Mouse (Mus musculus): ENCODE results near the gene Obp2a.
"Not testable (repeated sequence)": the region's sequence is repeated elsewhere in the genome, so short reads cannot be mapped to it uniquely, and the experiment has no call there.

The Obp2a gene

DNA sequence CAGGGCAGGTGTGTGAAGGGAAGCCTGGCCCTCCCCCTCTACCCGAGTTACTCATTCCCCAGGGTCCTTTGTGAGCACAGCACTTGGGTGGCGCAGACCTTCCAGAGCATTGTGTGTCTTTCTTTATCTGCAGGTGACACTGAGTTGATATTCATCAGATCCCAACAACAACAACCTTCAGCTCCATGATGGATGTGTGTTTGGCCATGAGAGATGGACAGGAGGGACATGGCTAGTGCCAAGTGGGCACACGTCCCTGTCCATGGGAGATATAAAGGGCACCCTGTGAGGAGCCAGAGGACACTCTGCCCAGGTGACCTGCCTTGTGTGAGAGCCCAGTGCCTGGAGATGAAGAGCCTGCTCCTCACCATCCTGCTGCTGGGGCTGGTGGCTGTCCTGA is at the start of gene Obp2a:
Obp2a (plus strand) TSS at position 301 of the 400 bp plus-strand sequence.
- not testable (repeated sequence) for DNase-seq

DNA sequence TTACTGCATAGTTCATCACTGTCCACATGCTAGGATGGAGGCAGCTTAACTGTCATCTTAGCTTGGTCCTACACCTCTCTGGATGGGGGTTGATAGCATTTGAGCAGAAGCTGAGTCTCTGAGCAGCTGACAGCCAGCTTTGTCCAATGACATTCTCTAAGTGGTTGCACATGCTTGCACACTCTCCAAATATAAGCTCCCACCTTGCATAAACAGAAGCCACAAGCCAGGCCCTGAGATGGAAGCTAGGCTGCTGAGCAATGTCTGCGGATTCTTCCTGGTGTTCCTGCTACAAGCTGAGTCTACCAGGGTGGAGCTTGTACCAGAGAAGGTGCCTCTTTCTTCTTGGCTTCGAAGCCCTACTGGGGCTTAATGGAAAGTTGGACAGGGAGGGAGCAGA is 46.9 kb upstream of the Obp2a start, which contains the start of gene Lcn8:
Lcn8 (plus strand) TSS at position 219 of the 400 bp plus-strand sequence.
- DNase-seq: no peak

DNA sequence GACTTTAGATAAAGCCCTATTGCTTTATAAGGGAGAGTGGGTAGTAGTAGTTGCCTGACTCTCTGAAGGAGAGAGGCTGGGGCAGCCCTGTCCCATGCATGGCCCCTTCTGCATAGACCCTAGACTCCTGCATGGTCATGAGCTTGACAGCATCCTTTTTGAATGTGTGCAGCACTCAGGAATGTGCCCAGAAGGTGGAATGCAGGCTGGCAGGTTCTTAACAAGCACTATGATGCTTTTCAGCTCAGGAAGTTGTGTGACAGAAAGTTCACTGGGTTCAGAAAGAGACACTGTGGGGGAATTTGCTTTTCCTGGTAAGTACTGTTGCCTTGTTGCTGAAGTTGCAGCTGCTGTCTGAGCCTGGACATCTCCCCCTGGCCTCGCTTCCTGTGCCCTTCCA is 45.3 kb upstream of the Obp2a start:
- DNase-seq: no peak

DNA sequence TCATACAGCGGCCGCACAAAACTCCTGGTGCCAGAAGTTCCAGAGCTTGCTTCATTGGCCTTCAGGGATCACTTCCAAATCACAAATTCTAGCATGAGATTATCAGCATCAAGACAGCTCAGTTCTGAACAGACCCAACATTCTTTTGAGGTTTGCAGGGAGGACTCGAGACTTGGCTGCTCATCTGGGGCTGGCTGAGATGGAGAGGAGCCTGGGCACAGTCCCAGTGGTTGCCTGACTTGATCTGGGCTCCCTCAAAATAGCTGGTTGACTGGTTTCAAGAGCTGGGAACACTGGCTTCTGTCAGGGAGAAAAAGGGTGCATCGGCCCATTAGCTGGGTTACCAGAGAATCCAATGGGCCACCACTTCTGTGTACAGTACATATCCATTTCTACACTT is 43.2 kb upstream of the Obp2a start:
- peak; percentile 13 for DNase-seq

DNA sequence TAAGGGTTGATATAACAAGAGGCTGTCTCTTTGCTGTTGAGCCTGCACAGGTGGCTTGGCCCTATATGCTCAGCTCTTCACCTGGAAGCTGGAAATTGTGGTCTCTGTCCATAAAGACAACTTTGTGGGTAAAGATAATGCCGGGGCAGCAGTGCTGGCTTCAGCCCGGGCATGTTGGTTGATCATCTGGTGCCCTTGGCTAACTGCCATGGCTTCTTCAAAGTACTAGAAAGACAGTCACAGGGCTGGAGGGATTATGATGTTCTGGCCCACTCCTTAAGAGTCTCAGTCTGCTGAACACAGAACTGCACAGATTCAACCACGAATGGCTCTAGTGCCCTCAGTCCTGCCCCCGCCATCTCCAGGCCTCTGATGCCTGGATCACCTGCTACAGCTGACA is 42.6 kb upstream of the Obp2a start:
- peak; percentile 29 for DNase-seq

DNA sequence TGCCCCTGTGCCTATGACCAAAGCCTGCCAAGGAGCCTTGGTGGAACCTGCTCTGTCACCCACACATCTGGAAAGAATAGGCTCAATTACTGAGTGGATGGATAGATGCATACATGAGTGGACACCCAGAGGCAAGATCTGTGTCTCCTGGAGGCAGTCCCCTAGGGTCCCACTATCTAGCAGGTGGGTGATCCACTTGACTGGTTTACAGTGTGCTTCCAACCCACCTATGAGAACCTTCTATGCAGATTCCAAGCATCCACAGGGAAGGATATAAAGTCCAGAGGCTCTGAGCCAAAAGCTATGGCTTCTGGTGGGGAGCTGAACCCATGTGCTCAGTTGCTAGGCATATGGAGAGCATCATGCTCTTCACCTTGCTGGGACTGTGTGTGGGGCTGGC is 42.2 kb upstream of the Obp2a start, which contains the start of gene Lcn5:
Lcn5 (plus strand) TSS at position 301 of the 400 bp plus-strand sequence.
- DNase-seq: no peak

DNA sequence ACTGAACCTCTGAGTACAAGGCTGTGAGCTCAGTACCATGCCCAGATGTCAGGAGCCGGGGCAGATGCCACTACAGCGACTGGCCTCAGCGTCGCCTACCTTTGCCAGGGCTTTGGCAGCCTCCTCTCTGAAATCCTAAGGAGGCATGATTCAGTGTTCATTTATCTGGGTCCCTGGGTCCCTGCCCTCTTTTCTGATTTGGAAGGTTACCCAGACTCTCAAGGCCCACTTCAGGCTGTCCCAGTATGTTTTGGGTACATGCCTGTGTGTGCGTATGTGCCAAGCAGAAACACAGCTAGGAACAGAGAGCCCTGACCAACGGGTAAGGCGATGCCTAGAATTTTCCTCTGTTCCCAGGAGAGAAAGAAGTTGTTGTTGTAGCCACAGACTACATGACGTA is 39.6 kb upstream of the Obp2a start:
- DNase-seq: no peak

DNA sequence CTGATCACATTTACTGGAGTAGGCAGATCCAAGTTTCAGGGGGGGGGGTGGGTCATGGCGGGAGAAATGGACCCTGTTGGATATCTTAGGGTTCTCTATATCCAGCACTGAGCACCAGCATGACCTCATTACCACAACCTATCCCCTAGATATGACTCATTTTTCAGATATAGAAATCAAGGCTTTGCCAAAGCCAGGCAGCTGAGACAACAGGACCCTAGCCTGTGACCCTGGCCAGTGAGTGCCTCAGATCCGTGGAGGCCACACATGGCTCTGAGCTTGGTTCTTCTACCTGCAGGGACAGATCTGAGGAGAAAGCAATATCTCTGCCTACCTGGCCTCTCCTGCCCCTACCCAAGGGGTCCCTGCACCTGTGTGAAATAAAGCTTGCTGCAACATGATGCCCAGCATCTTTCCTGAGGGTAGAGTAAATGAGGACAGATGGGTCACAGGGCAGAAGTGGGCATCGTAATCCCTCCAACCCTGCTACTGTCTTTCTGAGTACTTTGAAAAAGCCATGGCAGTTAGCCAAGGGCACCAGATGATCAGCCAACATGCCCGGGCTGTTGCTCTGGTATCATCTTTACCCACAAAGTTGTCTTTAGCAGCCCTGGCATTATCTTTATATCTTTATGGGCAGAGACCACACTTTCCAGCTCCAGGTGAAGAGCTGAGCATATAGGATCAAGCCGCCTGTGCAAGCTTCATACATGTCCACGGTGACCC is 38.4 kb upstream of the Obp2a start:
- no peak for DNase-seq

DNA sequence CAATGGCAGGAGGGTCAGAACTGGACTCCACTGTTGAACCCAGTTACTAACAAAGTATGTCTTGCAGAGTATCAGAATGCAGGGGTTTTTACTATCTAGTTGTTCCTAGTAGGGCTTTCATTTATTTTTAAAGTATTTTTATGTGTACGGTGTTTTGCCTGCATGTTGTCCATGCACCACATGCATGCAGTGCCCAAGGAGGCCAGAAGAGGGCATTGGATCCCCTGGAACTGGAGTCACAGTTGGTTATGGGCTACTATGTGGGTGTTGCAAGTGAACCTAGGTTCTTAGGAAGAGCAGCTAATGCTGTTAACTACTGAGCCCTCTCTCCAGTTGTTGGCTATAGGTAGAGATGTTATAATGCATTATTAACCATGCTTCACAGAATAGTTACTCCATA is 36.3 kb upstream of the Obp2a start:
- DNase-seq: peak; percentile 24

DNA sequence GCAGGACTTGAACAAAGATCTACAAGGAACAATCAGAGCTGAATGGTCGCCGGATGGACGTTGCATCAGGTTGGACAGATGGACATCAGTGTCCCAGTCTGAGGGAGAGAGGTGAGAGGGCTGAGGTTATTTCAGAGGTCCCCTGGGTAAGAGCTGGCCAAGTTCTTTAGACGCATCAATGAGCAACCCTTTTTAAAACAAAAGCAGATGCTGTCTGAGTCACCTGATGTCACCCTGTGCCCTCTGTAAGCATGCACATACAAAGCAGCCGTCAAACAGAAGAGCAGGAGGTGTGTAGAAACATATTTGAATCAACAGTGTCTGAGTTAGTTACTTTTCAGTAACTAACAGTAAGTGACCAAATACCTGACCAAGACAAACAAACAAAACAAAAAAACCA is 35.7 kb upstream of the Obp2a start:
- DNase-seq: no peak

DNA sequence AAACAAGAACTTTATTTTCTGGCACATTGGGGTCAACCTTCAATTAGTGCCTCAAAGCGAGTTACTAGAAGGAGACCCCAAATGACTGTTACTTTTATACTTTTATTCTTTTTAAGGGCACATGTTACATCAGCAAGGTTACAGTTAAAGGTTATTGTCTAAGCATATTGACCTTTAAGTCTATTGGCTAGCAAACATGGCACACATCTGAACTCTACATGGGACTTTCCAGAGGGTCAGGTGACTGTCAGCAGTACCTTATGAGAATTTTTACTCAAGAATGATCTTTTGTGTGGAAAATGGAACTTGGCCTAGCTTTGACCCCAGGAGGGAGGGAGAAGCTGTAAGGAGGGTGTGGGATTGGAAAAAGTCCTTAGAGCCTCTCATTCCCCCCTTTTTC is 33.3 kb upstream of the Obp2a start:
- DNase-seq: no peak

DNA sequence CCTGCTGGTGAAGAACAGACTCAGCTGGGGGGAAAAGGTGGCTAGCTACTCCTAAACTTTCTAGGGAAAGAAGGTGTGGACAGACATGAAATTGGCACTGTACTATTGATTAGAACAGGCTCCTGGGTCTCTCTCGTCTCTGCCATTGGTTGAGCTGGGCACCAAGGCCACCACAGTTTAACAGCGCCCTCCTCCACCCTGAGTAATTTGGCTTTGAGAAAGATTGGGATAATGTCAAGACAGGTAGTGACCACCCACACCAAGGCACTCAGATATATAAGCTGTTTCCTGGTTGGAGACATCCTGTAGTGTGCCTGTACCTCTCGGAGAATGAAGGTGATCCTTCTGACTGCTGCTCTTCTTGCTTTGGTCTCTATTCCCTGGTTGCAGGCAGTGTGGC is 23.4 kb upstream of the Obp2a start, which contains the start of gene Lcn6:
Lcn6 (plus strand) TSS at position 301 of the 400 bp plus-strand sequence.
- DNase-seq: no peak

DNA sequence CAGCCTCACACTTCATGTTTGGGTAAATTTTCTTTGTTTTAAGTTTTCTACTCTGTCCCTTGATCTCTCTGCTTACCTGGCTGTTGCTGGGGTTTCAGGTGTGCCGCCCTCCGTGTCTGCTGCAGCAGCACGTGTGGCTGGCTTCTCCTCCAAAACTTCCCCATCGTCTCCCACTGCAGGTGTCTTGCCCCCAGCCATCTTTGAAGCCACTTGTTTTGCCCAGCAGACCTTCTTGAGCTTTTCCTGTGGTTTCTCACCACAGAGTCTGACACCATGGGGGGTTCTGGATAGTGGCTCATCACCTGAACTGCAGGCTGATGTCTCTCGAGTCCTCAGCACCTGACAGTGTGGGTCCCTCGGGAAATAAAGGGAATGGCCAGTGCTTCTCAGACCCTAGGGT is 20.3 kb upstream of the Obp2a start:
- DNase-seq: no peak

DNA sequence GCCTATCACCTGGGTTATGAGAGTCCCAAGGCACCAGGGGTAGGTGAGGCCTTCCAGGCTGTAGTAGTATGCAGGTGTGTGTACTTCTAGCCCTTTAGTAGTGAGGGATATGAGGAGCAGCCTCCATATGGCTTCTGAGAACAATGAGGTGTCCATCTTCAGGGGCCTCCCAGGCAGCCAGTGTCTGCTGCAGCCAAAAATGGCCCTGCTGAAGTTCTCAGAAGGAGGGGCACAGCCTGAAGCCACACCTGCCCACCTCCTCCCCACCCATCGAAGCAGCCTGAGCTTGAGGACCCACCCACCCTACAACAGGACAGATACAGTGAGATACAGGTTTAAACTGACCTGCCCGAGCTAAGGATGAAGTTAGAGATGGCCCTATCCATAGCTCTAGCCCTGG is 17.4 kb upstream of the Obp2a start, which contains the start of gene Lcn10:
Lcn10 (plus strand) TSS at position 301 of the 400 bp plus-strand sequence.
- no peak for DNase-seq

DNA sequence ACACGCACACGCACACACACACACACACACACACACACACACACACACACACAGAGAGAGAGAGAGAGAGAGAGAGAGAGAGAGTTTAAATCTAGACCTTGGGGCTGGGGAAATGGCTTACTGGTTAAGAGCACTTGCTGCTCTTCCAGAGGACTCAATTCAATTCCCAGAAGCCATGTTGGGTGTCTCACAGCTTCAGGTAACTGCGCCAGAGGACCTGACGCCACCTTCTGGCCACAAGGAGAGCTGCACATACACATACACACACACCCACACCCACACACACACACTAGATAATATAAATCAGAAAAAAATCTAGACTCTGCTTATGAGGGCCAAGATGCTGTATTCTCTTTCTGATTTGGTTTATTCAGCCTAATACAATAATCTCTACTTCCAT is 12.9 kb upstream of the Obp2a start:
- DNase-seq: no peak

DNA sequence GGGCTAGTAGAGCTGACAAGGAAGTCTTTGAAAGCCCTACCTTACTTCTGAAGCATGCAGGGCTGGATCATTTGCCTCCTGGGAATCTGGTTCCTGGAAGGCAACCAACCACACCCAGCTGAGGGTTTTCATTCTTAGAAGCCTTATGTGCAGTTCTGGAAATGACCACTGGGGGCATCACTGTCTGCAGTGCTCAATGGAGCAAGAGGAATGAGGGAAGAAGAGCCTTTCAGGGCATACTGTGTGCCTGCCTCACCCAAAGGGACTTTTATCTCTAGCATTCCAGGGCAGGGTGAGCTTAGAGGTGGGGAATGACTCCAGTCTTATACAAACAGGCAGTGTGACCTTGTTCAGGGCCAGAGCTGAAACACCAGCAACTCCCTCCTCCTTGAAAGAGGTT is 5.2 kb upstream of the Obp2a start:
- DNase-seq: peak; percentile 61

DNA sequence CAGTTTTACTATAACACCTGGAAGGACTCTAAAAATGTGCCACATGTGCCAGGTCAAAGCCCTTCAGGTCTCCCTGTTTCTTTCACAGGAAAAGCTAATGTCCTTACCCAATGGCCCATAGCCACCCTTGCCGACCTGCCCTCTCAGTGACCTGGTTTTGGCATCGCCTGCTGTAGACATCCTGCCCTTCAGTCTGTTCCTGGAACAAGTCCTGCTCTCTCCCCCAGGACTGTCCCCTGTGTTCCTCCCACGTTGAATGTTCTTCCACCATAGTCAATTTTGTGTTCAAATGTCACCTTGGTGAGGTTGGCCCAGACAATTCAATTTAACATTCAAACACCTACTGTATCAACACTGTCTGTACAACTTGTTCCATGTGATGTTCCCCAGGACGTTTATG is 2.9 kb upstream of the Obp2a start:
- no peak for DNase-seq

DNA sequence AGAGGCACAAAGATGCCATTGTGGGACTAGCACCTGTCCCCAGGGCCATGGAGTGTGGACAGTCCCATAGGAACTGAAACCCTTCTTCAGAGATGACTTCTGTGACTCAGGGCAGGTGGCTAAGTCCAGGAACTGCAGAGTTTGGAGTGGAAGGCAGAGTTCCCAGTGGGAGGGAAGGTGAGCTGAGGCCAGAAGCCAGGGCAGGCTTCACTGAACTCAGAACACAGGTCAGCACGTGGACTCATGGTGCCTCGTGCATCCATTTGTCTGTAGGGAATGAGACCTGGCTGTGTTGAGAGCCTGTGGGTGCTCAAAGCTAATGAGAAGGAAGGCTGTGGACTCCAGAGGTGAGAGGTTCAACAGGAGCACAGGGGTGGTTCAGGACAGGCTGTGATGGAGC is 1.1 kb upstream of the Obp2a start:
- no peak for DNase-seq

DNA sequence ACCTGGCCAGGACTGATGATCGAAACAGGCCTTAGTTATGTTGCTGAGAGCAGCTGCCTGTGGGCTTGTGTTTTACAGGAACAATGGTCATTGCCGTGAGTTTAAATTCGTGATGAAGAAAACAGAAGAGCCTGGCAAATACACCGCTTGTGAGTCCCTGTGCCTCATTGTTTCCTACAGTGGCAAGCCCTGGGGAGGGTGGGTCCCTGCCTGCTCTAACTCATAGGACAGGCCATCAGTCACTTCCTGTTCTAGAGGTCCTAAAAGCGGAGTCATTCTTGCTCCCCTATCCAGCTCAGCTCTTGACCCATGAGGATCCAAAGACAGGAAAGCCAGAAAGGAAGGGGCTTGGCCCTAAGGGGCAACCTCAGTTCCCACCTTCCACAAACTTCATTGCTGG is 1.2 kb downstream of the Obp2a start:
- no peak for DNase-seq

DNA sequence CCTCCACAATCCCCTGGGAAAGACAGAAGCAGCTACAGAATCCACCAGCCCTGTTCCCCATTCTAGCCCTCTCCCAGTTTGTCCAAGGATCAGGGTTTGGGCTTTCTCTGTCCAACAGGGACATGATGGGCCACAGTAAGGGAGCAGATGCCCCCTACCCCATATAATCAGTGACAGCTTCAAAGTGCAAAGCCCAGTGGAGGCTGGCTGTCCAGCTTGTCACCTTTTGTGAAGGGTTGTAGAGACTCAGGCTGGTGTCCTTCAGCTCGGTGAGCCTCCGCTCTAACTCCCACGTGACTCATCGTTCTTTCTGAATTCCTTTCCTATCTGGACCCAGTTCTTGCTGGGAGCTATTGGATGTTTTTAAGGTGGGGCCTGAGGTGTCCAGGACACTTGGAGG is 3.9 kb downstream of the Obp2a start:
- DNase-seq: no peak

DNA sequence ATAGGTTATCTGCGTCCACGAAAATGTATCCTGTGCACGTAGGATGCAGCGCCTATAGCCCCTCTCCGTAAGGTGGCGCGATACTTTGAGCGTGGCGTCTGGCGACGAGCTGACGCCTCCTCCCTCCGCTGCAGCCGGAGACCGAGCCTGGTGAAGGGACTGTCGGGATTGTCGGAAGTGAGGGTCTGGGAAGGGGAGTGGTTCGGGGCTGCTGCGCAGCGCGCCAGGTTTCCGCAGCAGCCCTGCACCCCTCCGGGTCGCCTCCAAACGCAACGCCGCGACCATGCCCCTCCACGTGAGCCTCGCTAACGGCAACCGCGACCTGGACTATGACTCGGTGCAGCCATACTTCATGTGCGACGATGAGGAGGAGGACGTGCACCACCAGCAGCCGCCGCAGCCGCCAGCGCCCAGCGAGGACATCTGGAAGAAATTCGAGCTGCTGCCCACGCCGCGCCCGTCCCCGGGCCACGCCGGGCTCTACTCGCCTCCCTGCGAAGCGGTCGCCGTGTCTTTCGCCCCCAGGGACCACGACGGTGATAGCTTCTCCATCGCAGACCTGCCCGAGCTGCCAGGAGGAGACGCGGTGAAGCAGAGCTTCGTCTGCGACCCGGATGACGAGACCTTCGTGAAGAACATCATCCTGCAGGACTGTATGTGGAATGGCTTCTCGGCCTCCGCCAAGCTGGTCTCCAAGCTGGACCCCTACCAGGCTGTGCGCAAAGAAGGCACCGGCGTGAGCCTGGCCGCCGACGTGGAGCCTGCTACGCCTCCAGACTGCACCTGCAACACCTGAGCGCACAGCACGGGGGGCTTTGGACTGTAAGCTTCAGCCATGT is 7.0 kb downstream of the Obp2a start, which contains the start of gene Bmyc:
Bmyc (plus strand) TSS at position 97 of the 839 bp plus-strand sequence.
- DNase-seq: peak; percentile 85

DNA sequence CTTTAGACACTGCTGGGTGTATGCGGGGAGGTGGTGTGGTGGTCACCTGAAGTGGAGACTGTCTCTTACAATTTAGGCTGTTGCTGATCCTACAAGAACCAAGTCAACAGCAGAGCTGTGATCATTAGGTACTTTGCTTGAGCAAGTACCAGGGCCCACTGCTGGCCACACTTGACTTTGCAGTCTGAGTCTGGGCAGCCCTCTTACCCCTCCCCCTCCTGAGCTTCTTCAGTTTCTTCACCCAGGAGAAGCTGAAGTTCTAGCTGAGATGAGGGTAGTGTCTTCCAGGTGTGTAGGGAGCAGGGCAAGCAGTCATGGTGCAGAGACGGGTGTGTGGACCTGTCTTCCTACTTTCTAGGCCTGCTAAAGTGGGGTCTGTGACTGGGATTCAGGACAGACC is 8.3 kb downstream of the Obp2a start:
- DNase-seq: peak; percentile 61

DNA sequence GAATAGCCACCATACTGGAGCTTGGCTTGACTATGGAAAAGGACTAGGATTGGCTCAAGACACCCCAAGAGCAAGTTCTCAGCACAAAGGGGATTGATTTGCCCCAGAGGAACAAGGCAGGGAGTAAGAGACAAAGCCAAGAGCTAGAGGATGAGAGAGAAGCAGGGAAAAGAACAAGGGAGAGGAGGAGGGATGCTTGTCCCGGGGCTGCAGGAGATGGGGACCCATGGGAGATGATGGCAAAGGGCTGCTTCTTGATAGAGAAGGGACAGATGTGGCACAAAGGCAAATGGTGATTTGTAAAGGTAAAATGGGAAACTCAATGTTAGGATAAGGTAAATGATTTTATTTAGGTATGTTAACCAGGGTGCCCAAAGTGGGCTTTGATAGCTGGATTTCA is 9.2 kb downstream of the Obp2a start:
- not testable (repeated sequence) for DNase-seq

DNA sequence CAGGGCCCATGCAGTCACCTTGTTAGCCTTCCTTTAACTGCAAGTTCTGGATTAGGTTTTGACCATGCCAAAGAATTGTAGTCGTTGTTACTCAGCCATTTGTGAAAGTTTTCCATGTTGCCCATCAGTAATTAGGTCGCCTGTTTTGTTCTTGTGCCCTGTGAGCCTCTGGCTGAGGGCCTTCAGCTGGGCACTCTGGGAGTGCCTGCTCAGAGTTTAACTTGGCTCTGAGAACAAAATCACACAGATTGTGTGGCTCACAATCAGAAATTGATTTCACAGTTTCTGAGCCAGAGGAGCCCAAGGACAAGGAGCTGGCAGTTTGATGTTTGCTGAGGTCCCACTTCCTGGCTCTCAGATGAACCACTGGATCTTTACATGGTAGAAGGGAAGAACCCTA is 9.9 kb downstream of the Obp2a start:
- DNase-seq: not testable (repeated sequence)
